Mouse (Mus musculus): ENCODE results near the gene Tyk2. TPM values are rescaled to one million over a fixed set of nuclear protein-coding genes. Genes with fewer than 3 reads are reported as not detected.

Tyk2 gene
- 17.2 and 17.9 TPM in 2 replicates for polyA plus RNA-seq (2012; rRNA removed)

DNA sequence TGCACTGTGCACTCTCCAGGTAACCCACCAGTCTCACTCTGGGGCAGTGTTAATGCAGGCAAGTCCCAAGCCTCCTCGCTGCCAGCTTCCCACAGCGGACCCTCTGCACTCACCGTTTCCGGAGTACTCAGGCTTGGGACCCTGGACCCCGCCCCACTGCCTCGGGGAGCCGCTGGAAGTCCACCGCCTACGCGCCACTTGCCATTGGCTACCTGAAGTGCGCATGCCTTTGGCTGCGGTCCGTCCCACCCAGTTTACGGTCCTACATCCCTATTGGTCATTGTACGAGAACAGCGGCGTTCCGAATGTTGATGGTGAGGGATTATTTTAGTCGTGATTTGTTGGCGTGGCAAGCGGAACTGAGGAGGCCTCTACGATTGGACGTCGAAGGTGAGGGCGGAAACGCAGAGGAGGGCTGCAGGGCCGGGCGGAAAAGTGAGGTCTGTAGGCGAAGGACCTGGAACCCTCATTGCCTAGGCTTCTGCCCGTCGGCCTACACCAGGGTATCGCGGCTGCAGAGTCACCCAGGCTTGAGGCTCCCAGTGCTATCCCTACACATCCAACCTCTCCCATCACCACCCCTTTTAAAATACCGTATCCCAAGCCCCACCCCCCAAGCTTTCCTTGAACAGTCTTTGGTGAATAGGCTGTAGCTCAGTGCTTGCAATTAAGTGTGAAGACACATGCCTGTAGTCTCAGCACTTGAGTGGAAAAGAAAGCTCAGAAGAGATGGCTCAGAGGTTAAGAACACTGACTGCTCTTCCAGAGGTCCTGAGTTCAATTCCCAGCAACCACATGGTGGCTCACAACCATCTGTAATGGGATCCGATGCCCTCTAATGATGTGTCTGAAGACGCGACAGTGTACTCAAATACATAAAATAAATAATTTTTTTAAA is at the start of gene Tyk2:
TSS of gene Tyk2 (minus strand) at position 185 of the 898 bp plus-strand sequence.
- Histone ChIP-seq H3K4me1 (ENCODE audit: control insufficient read depth, insufficient read depth, low read length) (no peaks in the 10 kb centered on the region), H3K27me3 (ENCODE audit: control insufficient read depth, insufficient read depth, low read length) (no peaks in the 10 kb centered on the region), H3K4me3 (replicated peaks; ENCODE audit: insufficient read depth, low read depth, low read length) (peak within 1 kb of the TSS; percentile 93), H3K27ac (ENCODE audit: insufficient read depth, low read length) (no peak within 1 kb of the TSS)
- WGBS = 5% methylated on average over 37 of the region's 37 CpGs
- DNase-seq = peak; percentile 90 to 97
- TF ChIP-seq POLR2A (IDR thresholded peaks at IDR 0.05; ENCODE audit: borderline replicate concordance, insufficient read depth, low read length) (peak; percentile 60; the same call in 1 of the 2 replicates), CTCF (IDR thresholded peaks at IDR 0.05; ENCODE audit: borderline replicate concordance, insufficient read depth, low read depth, low read length) (no peak)

DNA sequence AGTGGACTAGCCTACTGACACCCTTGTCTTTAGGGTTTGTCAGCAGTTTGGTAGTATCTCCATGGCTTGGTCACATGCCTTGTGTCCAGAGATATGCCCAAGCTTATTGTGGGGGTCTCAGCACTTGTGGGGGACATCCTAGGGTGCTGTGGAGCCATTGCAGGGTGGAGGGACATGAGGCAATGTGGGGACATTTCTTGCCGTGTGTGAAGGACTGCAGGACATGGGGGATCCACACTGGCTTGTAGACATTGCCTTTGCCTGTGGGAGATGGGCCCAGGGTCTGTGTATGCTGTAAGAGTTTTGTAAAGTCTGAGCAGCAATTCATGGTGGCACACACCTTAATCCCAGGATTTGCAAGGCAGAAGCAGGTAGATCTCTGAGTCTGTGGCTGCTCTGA is 49.8 kb upstream of the Tyk2 start:
- WGBS = 96% methylated on average over 1 of the region's 1 CpGs
- no peak for DNase-seq
- no peak overlapping the region for H3K27ac ChIP-seq (ENCODE audit: insufficient read depth, low read length)
- TF ChIP-seq CTCF (IDR thresholded peaks at IDR 0.05; ENCODE audit: borderline replicate concordance, insufficient read depth, low read depth, low read length) = no peak
- no peak for TF ChIP-seq POLR2A (IDR thresholded peaks at IDR 0.05; ENCODE audit: borderline replicate concordance, insufficient read depth, low read length)
- H3K4me3 ChIP-seq (replicated peaks; ENCODE audit: insufficient read depth, low read depth, low read length) = no peak overlapping the region
- H3K4me1 ChIP-seq (ENCODE audit: control insufficient read depth, insufficient read depth, low read length) = peaks cover 16% of the 10 kb centered on the region
- no peaks in the 10 kb centered on the region for H3K27me3 ChIP-seq (ENCODE audit: control insufficient read depth, insufficient read depth, low read length)

DNA sequence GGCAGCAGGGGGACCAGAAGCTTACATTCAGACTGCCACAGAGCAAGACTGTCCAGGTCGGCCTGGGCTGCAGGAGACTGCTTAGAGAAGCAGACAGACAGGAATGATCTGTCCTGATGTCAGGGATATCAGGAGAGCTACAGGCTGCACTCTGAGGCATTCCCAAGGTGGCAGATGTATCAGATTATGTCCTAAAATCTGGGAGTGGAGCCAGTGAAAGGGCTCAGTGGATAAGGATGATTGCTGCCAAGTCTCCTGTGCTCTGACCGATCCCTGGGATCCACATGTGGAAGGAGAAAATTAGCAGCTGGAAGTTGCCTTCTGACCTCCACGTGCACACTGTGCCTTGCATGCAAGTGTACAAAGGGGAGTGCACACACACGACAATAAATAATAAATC is 49.4 kb upstream of the Tyk2 start:
- peaks cover 11% of the 10 kb centered on the region for H3K4me1 ChIP-seq (ENCODE audit: control insufficient read depth, insufficient read depth, low read length)
- 42% methylated on average over 4 of the region's 4 CpGs for WGBS
- no peak overlapping the region for H3K27ac ChIP-seq (ENCODE audit: insufficient read depth, low read length)
- no peak for DNase-seq
- no peak overlapping the region for H3K4me3 ChIP-seq (replicated peaks; ENCODE audit: insufficient read depth, low read depth, low read length)
- no peaks in the 10 kb centered on the region for H3K27me3 ChIP-seq (ENCODE audit: control insufficient read depth, insufficient read depth, low read length)
- TF ChIP-seq POLR2A (IDR thresholded peaks at IDR 0.05; ENCODE audit: borderline replicate concordance, insufficient read depth, low read length) (no peak), CTCF (IDR thresholded peaks at IDR 0.05; ENCODE audit: borderline replicate concordance, insufficient read depth, low read depth, low read length) (no peak)

DNA sequence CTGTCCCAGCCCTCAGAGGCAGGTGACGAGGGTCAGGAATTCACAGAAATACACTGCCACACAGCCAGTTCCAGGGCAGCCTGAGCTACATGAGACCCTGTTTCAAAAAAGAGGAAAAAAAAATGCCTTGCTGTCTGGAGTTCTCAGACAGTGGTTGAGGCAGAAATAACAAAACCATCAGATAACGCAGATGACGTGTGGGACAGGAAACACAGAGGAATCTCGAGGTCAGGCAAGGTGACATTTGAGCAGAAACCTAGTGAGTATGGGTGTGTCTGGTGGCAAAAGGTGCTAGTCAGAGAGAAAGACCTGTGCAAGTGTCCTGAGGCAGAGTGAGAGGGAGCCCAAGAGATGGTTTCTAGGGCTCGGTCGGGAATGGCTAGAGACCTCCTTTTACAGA is 41.3 kb upstream of the Tyk2 start:
- Histone ChIP-seq H3K4me1 (ENCODE audit: control insufficient read depth, insufficient read depth, low read length) (peaks cover 5% of the 10 kb centered on the region; the same call in 1 of the 2 replicates), H3K27ac (ENCODE audit: insufficient read depth, low read length) (no peak overlapping the region), H3K27me3 (ENCODE audit: control insufficient read depth, insufficient read depth, low read length) (no peaks in the 10 kb centered on the region), H3K4me3 (replicated peaks; ENCODE audit: insufficient read depth, low read depth, low read length) (no peak overlapping the region)
- WGBS = 77% methylated on average over 6 of the region's 6 CpGs
- TF ChIP-seq POLR2A (IDR thresholded peaks at IDR 0.05; ENCODE audit: borderline replicate concordance, insufficient read depth, low read length) (no peak), CTCF (IDR thresholded peaks at IDR 0.05; ENCODE audit: borderline replicate concordance, insufficient read depth, low read depth, low read length) (no peak)
- DNase-seq = no peak

DNA sequence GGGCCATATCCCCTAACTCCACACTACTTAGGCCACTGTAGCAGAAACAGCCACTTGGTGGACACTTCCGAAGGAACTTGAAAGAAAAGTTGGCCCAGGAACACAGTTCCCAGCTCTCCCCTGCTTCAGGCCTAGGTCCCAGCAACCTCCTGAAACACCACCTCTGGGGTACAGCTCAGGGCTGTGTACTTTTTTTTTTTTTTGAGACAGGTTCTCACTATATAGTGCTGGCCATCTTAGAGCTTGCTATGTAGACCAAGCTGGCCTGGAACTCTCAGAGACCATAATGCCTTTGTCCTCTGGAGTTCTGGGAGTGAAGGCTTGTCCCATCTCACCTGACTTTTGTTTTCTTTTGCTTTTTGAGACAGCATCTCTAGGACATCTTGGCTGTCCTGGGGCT is 38.1 kb upstream of the Tyk2 start:
- 12% methylated on average over 1 of the region's 1 CpGs for WGBS
- Histone ChIP-seq H3K4me3 (replicated peaks; ENCODE audit: insufficient read depth, low read depth, low read length) (no peak overlapping the region), H3K27me3 (ENCODE audit: control insufficient read depth, insufficient read depth, low read length) (no peaks in the 10 kb centered on the region; the same call in 1 of the 2 replicates), H3K27ac (ENCODE audit: insufficient read depth, low read length) (no peak overlapping the region), H3K4me1 (ENCODE audit: control insufficient read depth, insufficient read depth, low read length) (peaks cover 10% of the 10 kb centered on the region; the same call in 1 of the 2 replicates)
- TF ChIP-seq CTCF (IDR thresholded peaks at IDR 0.05; ENCODE audit: borderline replicate concordance, insufficient read depth, low read depth, low read length) (no peak), POLR2A (IDR thresholded peaks at IDR 0.05; ENCODE audit: borderline replicate concordance, insufficient read depth, low read length) (no peak)
- no peak for DNase-seq

DNA sequence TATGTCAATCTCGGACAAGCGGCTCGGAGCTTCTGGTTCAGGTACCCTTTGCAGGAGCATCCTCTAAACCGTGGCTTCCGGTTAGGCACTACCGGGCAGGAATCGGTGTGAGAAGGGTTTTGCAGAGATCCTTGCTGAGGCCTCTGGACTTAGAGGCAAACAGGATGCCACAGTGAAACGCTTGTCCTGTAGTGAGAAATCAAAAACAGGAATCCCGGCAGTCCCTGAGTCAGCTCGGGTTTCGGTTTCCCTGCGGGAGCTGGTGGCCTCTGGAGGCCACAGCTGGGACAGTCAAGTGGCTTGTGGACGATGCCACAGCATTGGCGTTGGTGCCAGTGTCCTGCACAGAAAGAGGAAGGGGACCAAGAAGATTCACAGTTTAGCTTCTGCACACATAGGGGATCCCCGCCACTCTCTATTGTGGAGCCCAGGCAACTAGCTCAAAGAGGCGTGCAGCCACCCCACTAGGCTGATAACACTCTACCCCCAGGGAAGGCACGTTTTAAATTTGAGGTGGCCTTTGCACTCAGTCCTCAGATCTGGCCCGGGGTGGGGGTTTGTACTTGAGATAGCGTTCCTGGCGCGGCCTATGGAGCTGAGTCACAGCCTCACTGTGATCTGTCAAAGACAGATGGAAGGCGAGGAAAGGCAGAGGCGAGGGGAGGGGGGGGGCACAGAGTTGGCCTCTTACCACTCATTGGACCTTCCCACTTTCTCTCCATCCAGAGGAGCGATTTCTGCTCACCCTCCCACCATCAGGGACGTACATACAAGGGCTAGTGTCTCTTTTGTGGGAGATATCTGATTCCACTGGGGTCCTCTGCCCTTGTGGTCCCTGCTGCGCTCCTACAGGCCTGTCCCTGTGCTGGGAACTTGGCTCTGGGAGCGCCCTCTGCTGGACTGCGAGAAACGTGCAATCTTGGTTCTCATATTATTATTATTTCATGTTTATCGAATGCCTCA is 37.4 kb upstream of the Tyk2 start:
- H3K27ac ChIP-seq (ENCODE audit: insufficient read depth, low read length) = no peak overlapping the region
- peaks cover 10% of the 10 kb centered on the region; the same call in 1 of the 2 replicates for H3K4me1 ChIP-seq (ENCODE audit: control insufficient read depth, insufficient read depth, low read length)
- H3K27me3 ChIP-seq (ENCODE audit: control insufficient read depth, insufficient read depth, low read length) = no peaks in the 10 kb centered on the region; the same call in 1 of the 2 replicates
- H3K4me3 ChIP-seq (replicated peaks; ENCODE audit: insufficient read depth, low read depth, low read length) = peak overlapping the region; percentile 19
- WGBS = 30% methylated on average over 30 of the region's 30 CpGs
- DNase-seq = peak; percentile 52 to 69
- TF ChIP-seq POLR2A (IDR thresholded peaks at IDR 0.05; ENCODE audit: borderline replicate concordance, insufficient read depth, low read length) = no peak
- peak; percentile 79 for TF ChIP-seq CTCF (IDR thresholded peaks at IDR 0.05; ENCODE audit: borderline replicate concordance, insufficient read depth, low read depth, low read length)
